Mouse (Mus musculus) embryonic facial prominence, embryonic 13.5 days (tissue): ENCODE results near the gene E130308A19Rik. TPM values are rescaled to one million over a fixed set of nuclear protein-coding genes. Genes with fewer than 3 reads are reported as not detected.
"Not testable (repeated sequence)": the region's sequence is repeated elsewhere in the genome, so short reads cannot be mapped to it uniquely, and the experiment has no call there.

Source experiments
- ATAC-seq: fragments of 200-750 bp; cut with Nextera tagmentation; 2 replicates; pipeline ENCODE4 v1.8.0; 2017; ENCODE audit warnings: low read depth; ENCODE audit not compliant: insufficient number of reproducible peaks, insufficient read depth, low FRiP score, low TSS enrichment
- H3K27ac ChIP-seq: fragments of 300-500 bp; sonication (generic); 2 replicates; pipeline ENCODE4 v1.5.1; 2015; ENCODE audit warnings: moderate library complexity, mild to moderate bottlenecking, inconsistent platforms
- H3K27me3 ChIP-seq: fragments of 300-500 bp; sonication (generic); 2 replicates; pipeline ENCODE4 v1.6.1; 2015; ENCODE audit warnings: mild to moderate bottlenecking, inconsistent platforms
- H3K36me3 ChIP-seq: fragments of 300-500 bp; sonication (generic); 2 replicates; pipeline ENCODE4 v1.6.1; 2015; ENCODE audit warnings: mild to moderate bottlenecking, inconsistent platforms
- H3K4me1 ChIP-seq: fragments of 300-500 bp; sonication (generic); 2 replicates; pipeline ENCODE4 v1.6.1; 2015; ENCODE audit warnings: inconsistent platforms
- H3K4me2 ChIP-seq: fragments of 300-500 bp; sonication (generic); 2 replicates; pipeline ENCODE4 v1.6.1; 2015; ENCODE audit warnings: moderate library complexity, mild to moderate bottlenecking, inconsistent platforms
- H3K4me3 ChIP-seq: fragments of 300-500 bp; sonication (generic); 2 replicates; pipeline ENCODE4 v1.5.1; 2015; ENCODE audit warnings: mild to moderate bottlenecking, inconsistent platforms
- H3K9ac ChIP-seq: fragments of 300-500 bp; sonication (generic); 2 replicates; pipeline ENCODE4 v1.6.1; 2015; ENCODE audit warnings: mild to moderate bottlenecking, inconsistent platforms
- H3K9me3 ChIP-seq: fragments of 300-500 bp; sonication (generic); 2 replicates; pipeline ENCODE4 v1.6.1; 2016; ENCODE audit warnings: inconsistent platforms
- WGBS: fragments of 180-500 bp; shearing (Covaris S2); methylation state at CpG from one replicate; pipeline ENCODE4 v1.1.7; 2015; ENCODE audit warnings: mixed read lengths; 5-methylcytosine and 5-hydroxymethylcytosine counted together
- polyA plus RNA-seq: library from polyadenylated mRNA; unstranded; fragments of >200 nt; fragmentation: Nextera tagmentation; extraction: Ambion mirVana; gene quantifications from 2 replicates; pipeline ENCODE4 v1.2.1, GENCODE M21; 2015

E130308A19Rik gene
- polyA plus RNA-seq, 1 experiment from 2014 or later = 26.6 TPM

- 82% methylated on average over 2 of the region's 2 CpGs for WGBS
- no peak for ATAC-seq
Observed at GRCm38 (mm10) chr4:59767717-59768116, 141.7 kb downstream of the E130308A19Rik start.

DNA sequence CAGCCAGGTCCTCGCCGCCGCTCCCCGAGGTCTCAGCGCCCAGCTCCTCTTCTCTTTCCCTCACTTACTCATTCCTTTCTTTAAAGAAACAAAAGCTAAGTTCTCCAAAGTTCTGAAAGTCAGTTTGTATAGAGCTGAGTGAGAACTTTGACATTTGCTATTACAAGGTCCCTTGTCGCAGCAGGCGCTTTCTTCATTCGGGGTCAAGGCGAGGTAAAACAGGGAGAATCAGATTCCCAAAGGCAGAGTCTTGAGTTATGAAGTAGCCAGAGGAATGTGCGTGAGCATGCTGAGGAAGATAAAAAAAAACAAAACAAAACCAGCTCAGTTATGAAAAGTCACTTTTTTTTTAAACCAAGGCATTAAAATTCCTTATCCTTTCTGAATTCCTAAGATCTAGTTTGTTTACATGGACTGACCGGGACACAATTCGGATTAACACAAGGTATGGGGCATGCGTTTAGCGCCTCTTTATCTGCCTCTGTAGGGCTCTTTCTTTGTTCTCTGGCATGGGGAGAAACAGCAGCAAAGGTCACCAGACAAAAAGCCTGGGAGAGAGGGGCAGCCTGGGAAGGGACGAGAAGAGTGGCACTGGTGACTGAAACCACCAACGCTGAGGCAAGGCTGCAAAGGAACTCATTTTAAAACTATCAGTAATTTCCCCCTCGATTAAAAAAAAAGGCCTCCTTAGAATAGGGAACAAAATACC, 146.3 kb downstream of the E130308A19Rik start:
- Histone ChIP-seq H3K36me3 (peaks cover 43% of the 10 kb centered on the region), H3K4me1 (no peaks in the 10 kb centered on the region), H3K27ac (no peak overlapping the region), H3K9me3 (no peaks in the 10 kb centered on the region), H3K27me3 (no peaks in the 10 kb centered on the region), H3K4me2 (no peak overlapping the region), H3K4me3 (no peak overlapping the region), H3K9ac (no peak overlapping the region)
- no peak for ATAC-seq
- WGBS = 85% methylated on average over 17 of the region's 17 CpGs

More at GRCm38 (mm10) chr4:59767717-59768116, 141.7 kb downstream of the E130308A19Rik start:
- no peak overlapping the region for H3K27ac ChIP-seq
- H3K4me1 ChIP-seq = peaks cover 13% of the 10 kb centered on the region
- no peak overlapping the region for H3K9ac ChIP-seq
- no peak overlapping the region for H3K4me2 ChIP-seq
- H3K4me3 ChIP-seq = no peak overlapping the region
- peaks cover 31% of the 10 kb centered on the region for H3K36me3 ChIP-seq
- H3K9me3 ChIP-seq = no peaks in the 10 kb centered on the region
- H3K27me3 ChIP-seq = no peaks in the 10 kb centered on the region

- H3K4me3 ChIP-seq = no peak overlapping the region
- 78% methylated on average over 3 of the region's 3 CpGs for WGBS
- no peaks in the 10 kb centered on the region for H3K27me3 ChIP-seq
- H3K27ac ChIP-seq = no peak overlapping the region
- no peak overlapping the region for H3K9ac ChIP-seq
- no peak for ATAC-seq
- H3K4me1 ChIP-seq = peaks cover 6% of the 10 kb centered on the region
- H3K36me3 ChIP-seq = peaks cover 15% of the 10 kb centered on the region
- no peak overlapping the region for H3K4me2 ChIP-seq
- no peaks in the 10 kb centered on the region for H3K9me3 ChIP-seq
Observed at GRCm38 (mm10) chr4:59777828-59778227, 151.8 kb downstream of the E130308A19Rik start.

GRCm38 (mm10) chr4:59780568-59780967, 154.6 kb downstream of the E130308A19Rik start:
- Histone ChIP-seq H3K4me2 (no peak overlapping the region), H3K9ac (no peak overlapping the region), H3K4me1 (peaks cover 7% of the 10 kb centered on the region), H3K27ac (no peak overlapping the region), H3K36me3 (peaks cover 4% of the 10 kb centered on the region; the same call in 1 of the 2 replicates), H3K27me3 (no peaks in the 10 kb centered on the region), H3K4me3 (no peak overlapping the region), H3K9me3 (no peaks in the 10 kb centered on the region)
- ATAC-seq = no peak
- 29% methylated on average over 1 of the region's 1 CpGs for WGBS

DNA sequence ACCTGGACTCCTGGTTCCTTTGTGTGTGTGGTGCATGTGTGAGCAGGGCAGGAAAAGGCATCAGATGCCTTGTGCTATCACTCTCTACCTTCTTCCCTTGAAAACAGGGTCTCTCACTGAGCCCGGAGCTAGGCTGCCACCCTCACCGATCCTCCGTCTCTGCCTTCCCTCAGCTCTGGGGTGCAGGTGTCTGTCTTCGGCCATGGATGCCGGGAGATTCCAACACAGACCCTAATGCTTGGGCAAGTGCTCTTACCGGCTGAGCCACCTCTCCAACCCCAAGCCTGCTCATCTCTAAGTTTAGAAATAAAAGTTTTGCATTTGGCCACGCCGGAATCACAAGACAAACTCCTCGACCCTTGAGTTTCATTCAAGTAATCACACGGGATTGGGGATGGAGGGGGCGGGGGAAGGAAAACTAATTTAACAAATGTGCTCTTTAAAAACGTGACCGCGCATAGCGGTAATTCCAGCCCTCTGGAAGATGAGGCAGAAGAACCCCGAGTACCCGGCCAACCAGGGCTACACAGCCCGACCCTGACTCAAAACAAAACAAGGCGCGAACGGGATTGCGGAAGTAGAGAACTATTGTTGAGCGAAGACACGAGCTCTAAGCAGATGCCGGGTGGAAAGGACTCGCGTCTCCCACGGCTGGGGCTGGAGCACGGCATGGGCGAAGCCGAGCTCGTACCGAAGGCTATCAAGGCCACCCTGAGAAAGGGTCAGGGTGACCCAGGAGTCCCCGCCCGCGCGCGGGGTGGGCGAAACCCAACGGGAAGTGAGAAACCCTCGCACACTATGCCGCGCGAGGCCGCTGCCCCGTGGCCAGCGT, 157.1 kb downstream of the E130308A19Rik start:
- Histone ChIP-seq H3K9me3 (no peaks in the 10 kb centered on the region), H3K4me3 (peak overlapping the region; percentile 97), H3K27ac (peak overlapping the region; percentile 57; the same call in 1 of the 2 replicates), H3K9ac (peak overlapping the region; percentile 90), H3K4me1 (peaks cover 7% of the 10 kb centered on the region), H3K27me3 (no peaks in the 10 kb centered on the region), H3K36me3 (peaks cover 4% of the 10 kb centered on the region; the same call in 1 of the 2 replicates), H3K4me2 (peak overlapping the region; percentile 84)
- peak; percentile 81 for ATAC-seq
- under 1% methylated on average over 47 of the region's 47 CpGs for WGBS

DNA sequence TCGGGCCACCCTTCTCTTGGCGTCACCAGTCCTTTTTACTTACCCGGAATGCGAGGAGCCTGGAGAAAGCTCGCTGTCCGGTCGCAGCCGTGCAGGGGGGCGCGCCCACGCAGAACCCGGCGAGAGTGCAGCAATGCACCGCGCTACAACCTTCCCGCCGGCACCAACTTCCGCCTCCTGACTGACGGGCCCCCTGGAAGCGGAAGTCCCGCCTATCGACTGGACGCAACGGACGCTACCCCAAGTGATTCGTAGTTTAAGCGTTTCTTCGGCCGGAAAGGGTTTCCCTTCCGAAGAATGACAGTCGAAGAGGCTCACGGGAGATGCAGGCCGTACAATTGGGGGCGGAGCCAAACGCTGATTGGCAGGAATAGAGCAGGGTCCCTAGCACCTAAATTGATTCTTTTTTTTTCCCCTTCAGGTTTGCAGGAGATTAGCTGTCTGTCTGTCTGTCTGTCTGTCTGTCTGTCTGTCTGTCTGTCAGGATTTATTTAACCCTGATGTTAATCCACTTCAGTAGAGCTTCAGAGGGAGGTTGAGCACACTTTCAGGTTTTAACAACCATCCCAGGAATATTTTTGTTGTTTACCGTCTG, 157.8 kb downstream of the E130308A19Rik start:
- peak; percentile 89 for ATAC-seq
- Histone ChIP-seq H3K36me3 (peaks cover 4% of the 10 kb centered on the region; the same call in 1 of the 2 replicates), H3K9me3 (no peaks in the 10 kb centered on the region), H3K4me1 (peaks cover 7% of the 10 kb centered on the region), H3K4me3 (peak overlapping the region; percentile 97), H3K27ac (peak overlapping the region; percentile 57; the same call in 1 of the 2 replicates), H3K4me2 (peak overlapping the region; percentile 84), H3K9ac (peak overlapping the region; percentile 90), H3K27me3 (no peaks in the 10 kb centered on the region)
- under 1% methylated on average over 36 of the region's 36 CpGs for WGBS

DNA sequence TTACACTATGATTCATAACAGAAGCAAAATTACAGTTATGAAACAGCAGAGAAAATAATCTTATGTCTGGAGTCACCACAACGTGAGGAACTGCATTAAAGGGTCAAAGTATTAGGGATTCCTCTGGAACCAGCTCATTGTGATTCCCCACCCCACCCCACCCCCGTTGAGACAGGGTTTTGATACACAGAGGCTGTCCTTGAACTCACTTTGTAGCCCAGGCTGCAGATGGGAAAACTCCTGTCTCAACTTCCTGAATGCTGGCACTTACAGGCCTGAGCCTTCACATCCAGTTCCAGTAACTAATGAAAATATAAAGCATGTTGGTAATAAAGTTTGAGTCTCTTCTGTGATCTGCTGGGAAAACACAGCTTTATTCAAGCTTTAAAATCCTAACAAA, 159.4 kb downstream of the E130308A19Rik start:
- Histone ChIP-seq H3K36me3 (no peaks in the 10 kb centered on the region), H3K9ac (no peak overlapping the region), H3K4me1 (peaks cover 7% of the 10 kb centered on the region), H3K9me3 (no peaks in the 10 kb centered on the region), H3K27me3 (no peaks in the 10 kb centered on the region), H3K27ac (no peak overlapping the region), H3K4me3 (no peak overlapping the region), H3K4me2 (no peak overlapping the region)
- 33% methylated on average over 2 of the region's 2 CpGs for WGBS
- no peak for ATAC-seq

DNA sequence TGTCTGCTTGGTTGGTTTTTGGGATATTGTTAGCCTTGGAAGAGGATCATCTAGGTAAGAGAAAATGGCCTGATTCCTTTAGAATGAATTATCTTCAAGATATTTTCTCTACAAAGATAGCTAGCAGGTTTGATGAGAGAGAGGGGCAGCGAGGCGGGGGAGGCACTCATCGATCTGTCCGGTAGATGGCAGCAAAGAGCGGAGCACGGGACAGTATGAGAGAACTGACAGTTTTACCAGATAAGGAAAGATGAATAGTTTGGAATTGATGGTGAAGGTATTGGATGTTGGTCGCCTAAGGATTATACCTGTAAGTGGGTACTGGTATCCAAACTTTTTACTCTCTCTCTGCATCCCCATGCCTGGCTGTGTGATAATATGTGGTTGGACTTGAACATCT, 160.7 kb downstream of the E130308A19Rik start:
- H3K9me3 ChIP-seq = no peaks in the 10 kb centered on the region
- 2% methylated on average over 7 of the region's 7 CpGs for WGBS
- no peaks in the 10 kb centered on the region for H3K36me3 ChIP-seq
- no peak overlapping the region for H3K27ac ChIP-seq
- H3K9ac ChIP-seq = no peak overlapping the region
- H3K4me3 ChIP-seq = no peak overlapping the region
- peaks cover 7% of the 10 kb centered on the region for H3K4me1 ChIP-seq
- peaks cover 2% of the 10 kb centered on the region; the same call in 1 of the 2 replicates for H3K27me3 ChIP-seq
- ATAC-seq = no peak
- no peak overlapping the region for H3K4me2 ChIP-seq

GRCm38 (mm10) chr4:59787126-59787525, 161.1 kb downstream of the E130308A19Rik start:
- peaks cover 5% of the 10 kb centered on the region for H3K4me1 ChIP-seq
- no peak overlapping the region for H3K27ac ChIP-seq
- no peaks in the 10 kb centered on the region for H3K9me3 ChIP-seq
- H3K36me3 ChIP-seq = no peaks in the 10 kb centered on the region
- no peak overlapping the region for H3K9ac ChIP-seq
- no peak overlapping the region for H3K4me2 ChIP-seq
- no peak overlapping the region for H3K4me3 ChIP-seq
- ATAC-seq = no peak
- WGBS = 59% methylated on average over 6 of the region's 6 CpGs
- H3K27me3 ChIP-seq = peaks cover 5% of the 10 kb centered on the region; the same call in 1 of the 2 replicates

GRCm38 (mm10) chr4:59789015-59789414, 163.0 kb downstream of the E130308A19Rik start:
- no peak for ATAC-seq
- no peaks in the 10 kb centered on the region for H3K9me3 ChIP-seq
- H3K4me3 ChIP-seq = no peak overlapping the region
- no peak overlapping the region for H3K9ac ChIP-seq
- no peaks in the 10 kb centered on the region for H3K36me3 ChIP-seq
- H3K27me3 ChIP-seq = peaks cover 5% of the 10 kb centered on the region; the same call in 1 of the 2 replicates
- H3K27ac ChIP-seq = no peak overlapping the region
- no peak overlapping the region for H3K4me2 ChIP-seq
- no peaks in the 10 kb centered on the region for H3K4me1 ChIP-seq

- not testable (repeated sequence) for ATAC-seq, H3K4me1 ChIP-seq, H3K4me3 ChIP-seq, H3K4me2 ChIP-seq, H3K27ac ChIP-seq, H3K9ac ChIP-seq, H3K9me3 ChIP-seq, H3K36me3 ChIP-seq, H3K27me3 ChIP-seq
- WGBS = 90% methylated on average over 2 of the region's 2 CpGs
Observed at GRCm38 (mm10) chr4:59793626-59794025, 167.6 kb downstream of the E130308A19Rik start.
